Mouse (Mus musculus) ES-E14 (cell line): ENCODE results near the gene Actl7a.

ENCODE experiments used
- CHD2 ChIP-seq: IDR thresholded peaks from 2 replicates; pipeline ENCODE4 v1.6.1; 2014; ENCODE audit warnings: mild to moderate bottlenecking, low read depth, low read length, inconsistent platforms
- HCFC1 ChIP-seq: IDR thresholded peaks from 2 replicates; pipeline ENCODE4 v1.6.1; 2012; ENCODE audit warnings: low read length, inconsistent platforms, borderline replicate concordance; ENCODE audit not compliant: insufficient read depth
- MAFK ChIP-seq: IDR thresholded peaks from 2 replicates; pipeline ENCODE4 v1.6.1; 2014; ENCODE audit warnings: mild to moderate bottlenecking, low read depth, low read length, inconsistent platforms; ENCODE audit not compliant: insufficient read depth
- ZC3H11A ChIP-seq: IDR thresholded peaks from 2 replicates; pipeline ENCODE4 v1.6.1; 2012; ENCODE audit warnings: low read depth, mild to moderate bottlenecking, inconsistent platforms, low read length, borderline replicate concordance
- ZNF384 ChIP-seq: IDR thresholded peaks from 2 replicates; pipeline ENCODE4 v1.6.1; 2012; ENCODE audit warnings: low read depth, low read length, inconsistent platforms

DNA sequence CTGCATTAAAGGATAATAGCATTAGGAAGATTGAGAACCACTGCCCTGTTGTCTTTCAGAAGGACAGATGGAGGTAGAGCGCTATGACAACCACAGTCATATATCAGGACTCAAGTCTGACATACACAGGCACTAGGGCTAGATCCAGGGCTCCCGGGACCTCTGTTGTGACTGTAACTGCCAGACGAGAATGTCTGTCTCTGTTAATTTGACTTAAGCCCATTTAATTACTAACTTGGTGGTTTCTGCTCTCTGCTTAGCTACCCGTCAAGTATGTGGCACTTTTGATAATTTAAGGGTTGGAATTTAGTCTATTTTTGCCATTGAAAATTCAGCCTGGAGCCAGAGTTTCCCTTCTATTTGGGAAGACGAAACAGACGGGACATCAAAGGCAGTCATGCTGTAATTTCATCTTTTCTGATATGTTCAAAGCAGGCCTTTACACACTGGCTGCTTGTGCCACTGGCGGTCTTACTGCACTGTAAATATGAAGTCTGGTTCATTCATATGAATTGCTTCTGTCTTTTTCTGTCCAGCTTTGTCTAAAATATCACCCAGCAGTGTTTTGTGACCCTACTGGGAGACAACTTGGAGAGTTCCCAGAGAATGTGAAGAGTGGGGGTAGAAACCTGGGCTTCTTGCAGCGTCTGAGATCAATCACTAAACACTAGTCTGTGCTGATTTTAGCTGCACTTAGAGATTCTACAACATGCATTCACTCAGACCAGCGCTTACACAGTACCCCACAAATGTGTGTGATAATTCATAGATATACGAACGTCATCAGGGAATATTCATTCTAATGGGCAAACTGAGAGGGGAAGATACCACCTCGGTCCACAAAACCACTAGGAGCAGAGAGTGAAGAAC, 24.4 kb upstream of the Actl7a start:
- TF ChIP-seq ZC3H11A (no peak), CHD2 (no peak), HCFC1 (no peak), ZNF384 (no peak), MAFK (no peak)
